Comparison of ENCODE assay signal across 8 mouse cellular contexts in genomic region chrX:157644300-157644699, GRCm38 (mm10). TPM values are rescaled to one million over a fixed set of nuclear protein-coding genes. Genes with fewer than 3 reads are reported as not detected.
DNase-seq lines count a peak whose midpoint lies in the region; ATAC-seq and TF ChIP-seq lines count a peak whose summit lies in the region.

No protein-coding gene starts in this region.

- no peak overlapping the region for H3K27ac ChIP-seq in liver, embryonic 11.5 days (ENCODE audit: low read depth, low read length)
- no peak overlapping the region for H3K27ac ChIP-seq in cortical plate, adult 2 months (ENCODE audit: insufficient read depth, low read length)
- no peak overlapping the region for H3K27ac ChIP-seq in midbrain, embryonic 13.5 days

- peak; percentile 78 for TF ChIP-seq CTCF in cortical plate, adult 2 months (IDR thresholded peaks at IDR 0.05; ENCODE audit: extremely low read depth, insufficient read depth, low read length)

- no peak for TF ChIP-seq POLR2A in cortical plate, adult 2 months (IDR thresholded peaks at IDR 0.05; ENCODE audit: extremely low read depth, insufficient read depth, low read length)

- WGBS in liver, embryonic 11.5 days = 33% methylated on average over 3 of the region's 3 CpGs
- 34% methylated on average over 3 of the region's 3 CpGs for WGBS in midbrain, embryonic 13.5 days

- H3K4me3 ChIP-seq in liver, embryonic 11.5 days (ENCODE audit: low read depth, low read length) = no peak overlapping the region
- H3K4me3 ChIP-seq in cortical plate, adult 2 months (ENCODE audit: insufficient read depth, low read length) = no peak overlapping the region
- H3K4me3 ChIP-seq in midbrain, embryonic 13.5 days (replicated peaks) = no peak overlapping the region

- H3K27me3 ChIP-seq in liver, embryonic 11.5 days (replicated peaks; ENCODE audit: control insufficient read depth, insufficient read depth, low read length) = no peaks in the 10 kb centered on the region
- H3K27me3 ChIP-seq in midbrain, embryonic 13.5 days = no peaks in the 10 kb centered on the region

- DNase-seq in liver = peak; percentile 18
- DNase-seq in liver, embryonic 11.5 days (ENCODE audit: low spot score) = no peak
- DNase-seq in ZHBTc4 (ENCODE audit: low read depth, low spot score) = peak; percentile 60
- DNase-seq in heart, postnatal 4 days = peak; percentile 63
- DNase-seq in layer of hippocampus, postnatal 36 days = peak; percentile 9 to 11
- peak; percentile 56 for DNase-seq in testis, postnatal 10 days (ENCODE audit: low spot score)

- no peaks in the 10 kb centered on the region for H3K36me3 ChIP-seq in liver, embryonic 11.5 days (ENCODE audit: control insufficient read depth, insufficient read depth, low read length)
- H3K36me3 ChIP-seq in midbrain, embryonic 13.5 days = no peaks in the 10 kb centered on the region

- no peak for ATAC-seq in liver, embryonic 11.5 days (replicated peaks; ENCODE audit: low FRiP score)
- ATAC-seq in midbrain, embryonic 13.5 days = 0 out of 2 replicates have a peak, but pooled peaks have one; percentile 58

- H3K4me2 ChIP-seq in liver, embryonic 11.5 days = no peak overlapping the region
- no peak overlapping the region for H3K4me2 ChIP-seq in midbrain, embryonic 13.5 days (replicated peaks)

- H3K9me3 ChIP-seq in liver, embryonic 11.5 days (ENCODE audit: control insufficient read depth, low read length) = no peaks in the 10 kb centered on the region
- no peaks in the 10 kb centered on the region for H3K9me3 ChIP-seq in midbrain, embryonic 13.5 days

- no peak overlapping the region for H3K9ac ChIP-seq in liver, embryonic 11.5 days (ENCODE audit: low read depth, low read length)
- H3K9ac ChIP-seq in midbrain, embryonic 13.5 days (replicated peaks) = no peak overlapping the region

- H3K4me1 ChIP-seq in liver, embryonic 11.5 days (replicated peaks; ENCODE audit: control insufficient read depth, insufficient read depth, low read length) = no peaks in the 10 kb centered on the region
- no peaks in the 10 kb centered on the region for H3K4me1 ChIP-seq in cortical plate, adult 2 months (ENCODE audit: control insufficient read depth, insufficient read depth, low read length)
- no peaks in the 10 kb centered on the region for H3K4me1 ChIP-seq in midbrain, embryonic 13.5 days (replicated peaks)

RNA-seq across cellular contexts. Expression of gene Mbtps2, which starts 45.8 kb away (rescaled TPM):
- 19.5 and 21.2 TPM in 2 replicates for polyA plus RNA-seq in liver, embryonic 11.5 days (2014; fragmentation: Nextera tagmentation; extraction: Ambion mirVana)
- polyA plus RNA-seq in cortical plate, adult 2 months (2012; rRNA removed) = 25.1 and 26.4 TPM in 2 replicates
- total RNA-seq in heart, postnatal 4 days (2021) = 10 to 100 TPM; 17.8 to 17.9 TPM
- total RNA-seq in layer of hippocampus, postnatal 36 days (2021) = 10 to 100 TPM; 30.3 to 33.2 TPM
- 25.1 and 25.3 TPM in 2 replicates for polyA plus RNA-seq in midbrain, embryonic 13.5 days (2015; fragmentation: Nextera tagmentation; extraction: Ambion mirVana)

RNA-seq across cellular contexts. Expression of gene Smpx, which starts 54.4 kb away (rescaled TPM):
- polyA plus RNA-seq in liver, embryonic 11.5 days (2014; fragmentation: Nextera tagmentation; extraction: Ambion mirVana) = 0.79 and 3.7 TPM in 2 replicates
- not detected in 2 replicates for polyA plus RNA-seq in cortical plate, adult 2 months (2012; rRNA removed)
- total RNA-seq in heart, postnatal 4 days (2021) = 100 to 1,000 TPM; 460 to 475 TPM
- total RNA-seq in layer of hippocampus, postnatal 36 days (2021) = not detected
- not detected in 2 replicates for polyA plus RNA-seq in midbrain, embryonic 13.5 days (2015; fragmentation: Nextera tagmentation; extraction: Ambion mirVana)
